Mouse (Mus musculus) stomach, embryonic 14.5 days (tissue): ENCODE data around the gene B3gat1. TPM values are rescaled to one million over a fixed set of nuclear protein-coding genes. Genes with fewer than 3 reads are reported as not detected.

ENCODE experiments used
- ATAC-seq: fragments of 200-750 bp; cut with Nextera tagmentation; 2 replicates; pipeline ENCODE4 v1.8.0; 2017; ENCODE audit warnings: low read depth, moderate TSS enrichment; ENCODE audit not compliant: insufficient number of reproducible peaks, insufficient read depth, low FRiP score
- H3K27ac ChIP-seq: fragments of 300-500 bp; sonication (generic); 2 replicates; pipeline ENCODE4 v1.5.1; 2014; ENCODE audit warnings: mild to moderate bottlenecking, low read length, moderate library complexity, mixed read lengths
- H3K27me3 ChIP-seq: fragments of 300-500 bp; sonication (generic); 2 replicates; pipeline ENCODE4 v1.6.1; 2014; ENCODE audit warnings: low read length, control low read depth, mixed read lengths; ENCODE audit not compliant: control insufficient read depth, insufficient read depth
- H3K36me3 ChIP-seq: fragments of 300-500 bp; sonication (generic); 2 replicates; pipeline ENCODE4 v1.6.1; 2014; ENCODE audit warnings: mild to moderate bottlenecking, control low read depth, low read length, moderate library complexity, mixed read lengths; ENCODE audit not compliant: control insufficient read depth, insufficient read depth
- H3K4me1 ChIP-seq: fragments of 300-500 bp; sonication (generic); 2 replicates; pipeline ENCODE4 v1.6.1; 2014; ENCODE audit warnings: low read length, control low read depth, mixed read lengths; ENCODE audit not compliant: control insufficient read depth, insufficient read depth
- H3K4me2 ChIP-seq: fragments of 300-500 bp; sonication (generic); replicated peaks from 2 replicates; pipeline ENCODE4 v1.6.1; 2014; ENCODE audit warnings: low read depth, low read length, control low read depth
- H3K4me3 ChIP-seq: fragments of 300-500 bp; sonication (generic); 2 replicates; pipeline ENCODE4 v1.5.1; 2014; ENCODE audit warnings: low read depth, low read length, control low read depth
- H3K9ac ChIP-seq: fragments of 300-500 bp; sonication (generic); replicated peaks from 2 replicates; pipeline ENCODE4 v1.6.1; 2014; ENCODE audit warnings: low read depth, mild to moderate bottlenecking, control low read depth, low read length, moderate library complexity, mixed read lengths
- H3K9me3 ChIP-seq: fragments of 300-500 bp; sonication (generic); 2 replicates; pipeline ENCODE4 v1.6.1; 2016; ENCODE audit warnings: low read depth, low read length, control low read depth; ENCODE audit not compliant: control insufficient read depth
- whole genome bisulfite sequencing: fragments of 180-500 bp; shearing (Covaris S2); extraction: QIAGEN DNeasy Blood & Tissue Kit; methylation state at CpG from one replicate; pipeline ENCODE4 v1.1.7; 2014; 5-methylcytosine and 5-hydroxymethylcytosine counted together
- polyA plus RNA-seq: library from polyadenylated mRNA; unstranded; fragments of >200 nt; fragmentation: Nextera tagmentation; extraction: Ambion mirVana; gene quantifications from 2 replicates; pipeline ENCODE4 v1.2.1, GENCODE M21; 2014

B3gat1 gene
- polyA plus RNA-seq: 0.38 and 0.41 TPM in 2 replicates

DNA sequence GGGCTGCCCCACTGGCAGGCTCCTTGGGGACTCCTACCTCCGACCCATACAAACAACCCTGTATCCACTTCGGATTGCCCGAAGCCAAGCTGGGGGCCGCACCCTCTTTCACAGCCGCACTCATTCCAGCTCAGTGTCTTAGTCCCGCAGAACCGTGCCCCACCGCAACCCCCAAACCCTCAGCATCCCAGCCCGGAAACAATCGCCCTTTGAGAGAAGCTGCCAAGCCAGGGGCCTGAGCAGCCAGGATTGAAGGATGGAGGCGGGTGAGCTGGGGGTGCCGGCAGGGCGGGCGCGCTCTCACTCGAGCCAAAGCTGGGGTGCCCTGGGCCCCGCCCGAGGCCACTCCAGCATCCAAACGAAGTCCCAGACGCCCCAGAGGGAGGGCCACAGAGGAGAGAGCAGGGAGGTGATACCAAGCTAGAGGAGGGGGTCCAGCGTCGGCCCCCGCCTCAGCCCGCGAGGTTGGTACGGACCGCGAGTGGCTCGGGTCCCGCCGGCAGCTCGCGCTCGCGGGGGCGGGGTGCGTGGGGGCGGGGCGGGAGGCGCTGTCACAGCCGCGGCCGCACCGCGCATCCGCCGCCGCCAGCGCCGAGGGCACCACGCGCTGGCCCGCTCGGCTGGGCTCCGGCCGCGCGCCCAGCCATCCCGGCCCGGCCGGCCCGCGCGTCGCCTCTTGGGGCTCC is at the start of gene B3gat1:
Gene B3gat1 (plus strand): TSS at position 523 of the 686 bp plus-strand sequence.
- 0 out of 2 replicates have a peak within 1 kb of the TSS, but pooled peaks have one; percentile 18 for H3K9ac ChIP-seq

DNA sequence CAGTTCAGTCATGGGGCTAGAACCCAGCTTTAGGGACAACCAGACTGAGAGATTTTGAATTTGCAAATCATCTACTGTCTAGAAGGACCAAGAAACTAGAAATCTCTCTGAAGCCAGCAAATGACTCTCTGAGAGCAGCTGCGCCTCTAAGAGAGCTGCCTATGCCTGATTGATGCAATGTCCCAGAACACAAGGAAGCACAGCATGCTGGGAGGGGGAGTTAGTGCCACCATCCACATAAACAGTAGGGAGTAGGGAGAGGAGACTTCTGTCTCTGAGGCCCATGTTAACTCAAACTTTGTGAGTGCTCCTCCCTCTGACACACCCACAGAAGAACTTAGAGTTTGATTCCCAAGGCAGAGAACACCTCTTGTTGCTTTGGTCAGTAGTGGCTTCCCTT is 44.4 kb upstream of the B3gat1 start:
- Histone ChIP-seq H3K9me3 (no peaks in the 10 kb centered on the region), H3K36me3 (no peaks in the 10 kb centered on the region), H3K27me3 (no peaks in the 10 kb centered on the region), H3K9ac (no peak overlapping the region), H3K4me1 (no peaks in the 10 kb centered on the region), H3K4me2 (no peak overlapping the region), H3K27ac (no peak overlapping the region), H3K4me3 (no peak overlapping the region)
- ATAC-seq: no peak
- 65% methylated on average over 1 of the region's 1 CpGs for WGBS

More for the DNA sequence above, at the start of gene B3gat1:
- Histone ChIP-seq H3K27me3 (peaks cover 25% of the 10 kb centered on the region), H3K4me1 (no peaks in the 10 kb centered on the region), H3K36me3 (no peaks in the 10 kb centered on the region), H3K4me3 (peak within 1 kb of the TSS; percentile 40), H3K4me2 (peak within 1 kb of the TSS; percentile 91), H3K9me3 (no peaks in the 10 kb centered on the region), H3K27ac (no peak within 1 kb of the TSS)
- 2% methylated on average over 31 of the region's 65 CpGs for WGBS
- ATAC-seq: peak; percentile 63; the same call in 1 of the 2 replicates

DNA sequence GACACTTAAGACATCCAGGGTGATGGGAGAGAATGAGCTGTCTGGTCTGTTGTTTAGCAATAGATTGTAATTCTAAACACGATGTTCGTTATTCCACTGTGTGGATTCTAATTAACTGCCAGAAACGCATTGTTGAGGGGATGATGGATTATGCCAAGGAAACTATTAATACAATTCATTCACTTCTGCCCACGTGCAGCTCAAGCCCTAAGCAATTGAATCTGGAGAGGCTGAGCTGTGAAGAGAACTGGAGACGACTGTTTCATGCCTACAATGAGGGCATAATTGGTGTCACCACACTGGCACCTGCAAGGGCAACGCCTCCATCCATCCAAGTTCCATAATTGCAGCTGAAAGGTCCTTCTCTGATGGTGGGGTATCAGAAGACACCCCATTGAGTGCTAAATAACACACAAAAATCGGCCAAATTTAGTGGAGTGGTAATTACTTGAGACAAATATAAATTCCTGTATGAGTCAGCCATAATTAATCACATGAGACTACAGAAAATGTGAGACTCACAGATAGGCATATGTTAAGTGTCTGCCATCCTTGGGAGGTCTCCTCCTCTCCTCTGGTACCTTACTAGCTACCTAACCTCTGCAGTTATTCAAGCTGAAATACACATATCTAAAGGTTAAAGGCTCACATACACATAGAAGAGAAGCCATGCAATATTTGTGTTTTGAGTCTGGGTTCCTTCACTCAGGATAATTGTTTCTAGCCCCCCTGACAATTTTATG is 43.4 kb upstream of the B3gat1 start:
- H3K4me2 ChIP-seq: no peak overlapping the region
- H3K9ac ChIP-seq: no peak overlapping the region
- H3K36me3 ChIP-seq: no peaks in the 10 kb centered on the region
- no peak overlapping the region for H3K4me3 ChIP-seq
- no peaks in the 10 kb centered on the region for H3K27me3 ChIP-seq
- WGBS: 60% methylated on average over 7 of the region's 7 CpGs
- ATAC-seq: no peak
- no peak overlapping the region for H3K27ac ChIP-seq
- H3K9me3 ChIP-seq: no peaks in the 10 kb centered on the region
- no peaks in the 10 kb centered on the region for H3K4me1 ChIP-seq

DNA sequence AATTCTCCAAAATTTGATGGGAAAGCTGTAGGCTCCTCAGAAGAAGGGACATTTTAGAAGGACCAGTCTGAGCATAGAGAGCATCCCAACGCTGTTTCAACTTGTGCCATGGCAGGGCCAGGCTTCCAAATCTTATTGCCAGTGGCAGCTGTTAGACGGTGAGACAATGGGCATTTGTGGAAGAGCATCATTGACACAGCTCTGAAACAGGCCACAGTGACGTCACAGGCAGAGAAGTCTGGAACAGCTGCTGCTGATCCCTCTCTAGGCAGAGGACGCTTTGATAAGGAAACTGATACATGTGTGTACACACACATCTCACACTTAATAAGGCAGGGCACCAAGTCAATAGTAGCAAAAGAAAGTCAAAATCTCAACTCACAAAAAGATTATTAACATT is 40.9 kb upstream of the B3gat1 start:
- H3K4me1 ChIP-seq: no peaks in the 10 kb centered on the region
- H3K27ac ChIP-seq: no peak overlapping the region
- no peaks in the 10 kb centered on the region for H3K36me3 ChIP-seq
- no peak for ATAC-seq
- H3K4me2 ChIP-seq: no peak overlapping the region
- H3K9me3 ChIP-seq: no peaks in the 10 kb centered on the region
- 78% methylated on average over 4 of the region's 4 CpGs for WGBS
- H3K4me3 ChIP-seq: no peak overlapping the region
- H3K27me3 ChIP-seq: 0 out of 2 replicates have a peak, but pooled peaks cover 2% of the 10 kb centered on the region
- H3K9ac ChIP-seq: no peak overlapping the region

DNA sequence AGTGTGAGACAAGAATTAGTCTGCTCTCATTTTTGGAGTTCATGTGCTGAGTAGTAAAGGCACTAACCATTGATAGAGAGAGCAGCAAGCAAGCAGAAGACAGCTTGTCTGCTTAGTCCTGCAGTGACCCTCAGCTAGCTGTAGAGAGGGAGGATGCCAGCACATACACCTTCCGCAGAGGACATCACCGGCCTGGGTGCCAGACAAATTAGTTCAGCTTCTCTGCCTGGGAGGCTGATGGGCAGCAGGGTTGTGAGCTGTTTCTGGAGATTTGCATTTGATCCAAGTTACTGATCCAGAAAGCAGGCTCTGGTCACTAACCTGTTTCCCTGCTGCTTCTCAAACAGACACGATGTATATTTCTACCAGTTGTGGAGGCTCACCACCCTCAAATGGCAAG is 38.9 kb upstream of the B3gat1 start:
- Histone ChIP-seq H3K9ac (no peak overlapping the region), H3K27me3 (0 out of 2 replicates have a peak, but pooled peaks cover 2% of the 10 kb centered on the region), H3K4me1 (no peaks in the 10 kb centered on the region), H3K4me2 (no peak overlapping the region), H3K36me3 (no peaks in the 10 kb centered on the region), H3K9me3 (no peaks in the 10 kb centered on the region), H3K27ac (no peak overlapping the region), H3K4me3 (no peak overlapping the region)
- ATAC-seq: no peak
- 84% methylated on average over 3 of the region's 3 CpGs for WGBS

DNA sequence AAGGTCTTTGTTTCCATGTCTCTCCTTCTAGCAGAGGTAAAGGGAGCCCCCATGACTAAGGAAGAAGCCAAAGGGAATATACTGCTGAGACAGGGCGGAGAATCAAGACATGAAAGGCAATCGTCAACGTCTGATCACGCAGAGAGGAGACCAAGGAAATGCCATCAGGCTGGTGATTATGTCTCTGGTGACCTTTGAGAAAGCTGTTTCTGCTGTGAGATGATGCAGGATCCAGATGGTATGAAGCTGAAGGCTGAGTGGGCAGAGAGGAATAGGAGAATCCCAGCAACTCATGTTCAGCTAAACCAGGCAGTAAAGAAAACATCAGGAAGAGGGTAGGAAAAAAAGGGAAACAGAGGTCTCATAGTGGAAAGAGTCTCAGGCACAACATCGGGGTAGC is 38.4 kb upstream of the B3gat1 start:
- H3K36me3 ChIP-seq: no peaks in the 10 kb centered on the region
- H3K9me3 ChIP-seq: no peaks in the 10 kb centered on the region
- H3K27me3 ChIP-seq: 0 out of 2 replicates have a peak, but pooled peaks cover 2% of the 10 kb centered on the region
- H3K4me3 ChIP-seq: no peak overlapping the region
- H3K9ac ChIP-seq: no peak overlapping the region
- WGBS: 84% methylated on average over 5 of the region's 5 CpGs
- H3K4me1 ChIP-seq: no peaks in the 10 kb centered on the region
- no peak overlapping the region for H3K4me2 ChIP-seq
- no peak for ATAC-seq
- H3K27ac ChIP-seq: no peak overlapping the region

DNA sequence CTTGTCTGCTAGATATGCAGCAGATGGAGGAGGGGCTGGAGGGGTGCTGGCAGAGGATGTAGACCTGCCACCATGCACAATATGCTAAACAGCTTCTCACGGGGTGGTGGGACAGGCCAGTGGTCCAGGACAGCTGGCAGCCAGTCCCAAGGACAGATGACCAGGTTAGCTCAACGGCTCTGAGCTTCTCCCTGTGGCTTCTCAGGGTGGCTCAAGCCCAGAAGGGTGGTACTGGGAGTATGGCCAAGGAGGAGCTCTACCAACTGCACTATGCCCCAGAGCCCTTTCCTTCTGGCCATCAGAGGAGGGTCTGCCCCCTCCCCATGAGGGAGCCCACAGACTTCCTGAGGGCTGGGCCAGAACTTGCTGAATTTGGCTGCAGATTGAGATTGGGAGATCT is 35.2 kb upstream of the B3gat1 start:
- H3K36me3 ChIP-seq: no peaks in the 10 kb centered on the region
- H3K4me1 ChIP-seq: no peaks in the 10 kb centered on the region
- H3K9me3 ChIP-seq: no peaks in the 10 kb centered on the region
- WGBS: 76% methylated on average over 2 of the region's 2 CpGs
- ATAC-seq: no peak
- no peak overlapping the region for H3K27ac ChIP-seq
- H3K9ac ChIP-seq: no peak overlapping the region
- no peak overlapping the region for H3K4me3 ChIP-seq
- 0 out of 2 replicates have a peak, but pooled peaks cover 2% of the 10 kb centered on the region for H3K27me3 ChIP-seq
- H3K4me2 ChIP-seq: no peak overlapping the region

DNA sequence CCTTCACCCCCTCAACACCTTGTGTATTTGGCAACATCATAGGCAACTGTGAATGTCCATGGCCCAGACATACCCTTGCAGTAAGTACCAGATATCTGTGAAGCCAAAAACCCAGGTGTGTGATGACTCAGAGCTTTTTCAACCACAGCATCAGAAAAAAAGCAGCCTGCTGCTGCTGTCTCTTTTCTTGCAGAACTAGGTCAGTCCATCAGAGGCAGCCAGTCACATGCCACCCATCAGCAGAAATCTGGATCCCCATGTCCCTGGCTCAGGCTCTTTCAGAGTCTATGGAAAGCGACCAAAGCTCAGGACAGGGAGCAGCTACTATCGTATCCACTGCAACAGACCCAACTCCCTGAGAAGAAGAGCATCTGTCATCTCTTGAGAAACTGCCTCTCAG is 33.2 kb upstream of the B3gat1 start:
- H3K4me1 ChIP-seq: no peaks in the 10 kb centered on the region
- no peaks in the 10 kb centered on the region for H3K9me3 ChIP-seq
- H3K27me3 ChIP-seq: 0 out of 2 replicates have a peak, but pooled peaks cover 2% of the 10 kb centered on the region
- H3K4me3 ChIP-seq: no peak overlapping the region
- no peak for ATAC-seq
- no peak overlapping the region for H3K27ac ChIP-seq
- no peak overlapping the region for H3K9ac ChIP-seq
- WGBS: 79% methylated on average over 2 of the region's 2 CpGs
- H3K4me2 ChIP-seq: no peak overlapping the region
- no peaks in the 10 kb centered on the region for H3K36me3 ChIP-seq
